Mouse (Mus musculus) activated CD4-positive, CD25-positive, alpha-beta regulatory T cell, adult 9 weeks (primary cell): ENCODE results near the gene Elovl5. TPM values are rescaled to one million over a fixed set of nuclear protein-coding genes. Genes with fewer than 3 reads are reported as not detected.

Source experiments
- polyA plus RNA-seq: library from polyadenylated mRNA; unstranded; fragments of 100-300 nt; shearing (Covaris generic); gene quantifications from one replicate; pipeline ENCODE4 v1.2.1, GENCODE M21; 2017

The Elovl5 gene
- polyA plus RNA-seq = 228 TPM

DNA sequence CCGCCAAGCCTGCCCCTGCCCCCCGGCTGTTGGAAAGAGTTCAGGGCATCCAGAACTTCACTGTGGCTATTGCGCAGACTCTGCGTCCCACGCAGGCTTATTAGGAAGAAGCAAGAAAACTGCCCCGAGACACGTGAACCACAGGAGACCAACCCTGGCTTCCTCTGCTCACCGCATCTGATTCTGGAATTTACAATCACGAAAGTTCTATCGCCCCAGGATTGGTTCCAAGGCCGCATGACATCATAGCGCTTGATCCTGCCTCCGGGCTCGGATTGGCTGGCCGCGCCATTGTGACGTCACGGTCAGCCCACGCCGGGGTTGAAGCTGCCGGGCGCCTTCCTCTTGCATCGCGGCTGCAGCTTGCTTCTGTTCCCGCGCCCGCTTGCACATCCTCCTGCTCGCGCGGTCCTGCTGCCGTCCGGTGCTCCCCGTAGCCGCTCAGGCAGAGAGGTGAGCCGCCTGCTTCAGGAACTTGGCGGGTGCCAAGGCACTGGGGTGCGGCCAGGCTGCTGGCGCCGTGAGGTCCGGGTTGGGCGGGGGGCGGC is at the start of gene Elovl5:
Elovl5 (plus strand) TSS at position 291 of the 548 bp plus-strand sequence.

Other genes starting within 250 kb of the Elovl5 start
- gene Gclc, start 162.8 kb upstream of the Elovl5 start, polyA plus RNA-seq = 2.9 TPM
- not detected for gene Gcm1, start 134.6 kb downstream of the Elovl5 start, polyA plus RNA-seq
- gene Fbxo9, start 191.7 kb downstream of the Elovl5 start, polyA plus RNA-seq = 21.0 TPM
- gene Ick, start 191.8 kb downstream of the Elovl5 start, polyA plus RNA-seq = 13.8 TPM